Mouse (Mus musculus): Measurements from ENCODE around the gene Gli2.

The Gli2 gene

DNA sequence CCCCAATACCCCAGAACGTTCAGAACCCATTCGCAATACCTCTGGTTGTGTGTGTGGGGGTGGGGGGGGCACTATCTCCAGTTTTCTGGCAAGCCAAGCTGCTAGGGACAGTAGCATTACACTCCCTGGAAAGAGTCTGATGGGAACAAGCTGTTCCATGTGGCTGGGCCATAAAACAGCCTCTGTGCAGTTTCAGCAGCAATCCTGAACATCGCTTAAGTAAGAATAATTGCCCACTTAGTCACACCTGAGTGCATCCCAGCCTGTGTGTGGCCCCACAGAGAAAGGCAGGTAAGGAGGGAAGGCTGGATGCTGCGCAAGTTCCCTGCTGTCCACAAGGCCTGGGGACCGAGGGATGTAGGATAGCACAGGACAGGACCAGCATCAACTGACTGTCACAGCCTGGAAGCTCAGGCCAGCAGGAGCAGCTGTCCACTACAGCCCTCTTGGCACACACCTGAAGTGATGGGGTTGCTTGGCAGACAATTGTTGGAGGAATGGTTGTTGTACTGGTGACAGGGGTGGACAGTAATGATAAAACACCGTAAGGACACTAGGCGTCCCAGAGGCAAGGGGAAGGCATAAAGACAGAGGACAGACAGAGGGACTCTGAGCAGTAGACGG lies 58.8 kb downstream of the Gli2 start:
- no peak for DNase-seq (ENCODE audit: low spot score)

DNA sequence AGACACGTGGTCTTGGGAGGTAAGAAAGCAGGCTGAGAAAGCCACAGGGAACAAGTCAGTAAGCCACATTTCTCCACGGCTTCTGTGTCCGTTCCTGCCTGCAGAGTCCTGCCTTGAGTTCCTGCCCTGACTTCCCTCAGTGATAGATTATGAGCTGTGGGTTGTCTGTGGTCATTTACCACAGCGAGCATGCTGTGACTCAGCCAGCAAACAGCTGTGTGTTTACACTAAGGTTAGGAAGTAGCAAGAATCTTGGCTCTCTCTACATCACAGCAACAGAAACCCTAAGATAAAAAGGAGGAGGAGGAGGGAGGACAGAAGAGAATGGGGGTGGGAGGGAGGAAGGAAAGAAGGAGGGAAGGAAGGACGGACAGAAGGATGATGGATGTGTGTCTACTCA lies 59.6 kb downstream of the Gli2 start:
- DNase-seq (ENCODE audit: low spot score) = no peak

DNA sequence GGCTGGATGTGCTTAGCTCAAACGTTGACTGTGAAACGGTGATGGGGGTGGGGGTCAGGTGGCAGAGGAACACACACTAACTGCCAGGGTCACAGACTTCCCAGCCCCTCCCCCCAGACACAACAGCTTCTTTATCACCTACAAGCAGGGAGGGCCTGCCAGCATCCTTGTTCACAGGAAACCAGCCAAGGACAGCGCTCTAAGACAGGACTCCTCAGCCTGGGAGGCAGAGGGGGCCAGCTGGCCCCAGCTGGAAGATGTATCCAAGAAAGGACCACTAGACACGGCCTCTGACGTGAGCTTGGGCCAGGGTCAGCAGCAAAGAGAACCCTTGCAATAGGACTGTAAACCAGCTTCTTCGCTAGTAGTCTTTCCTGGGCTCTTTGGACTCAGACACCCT lies 65.1 kb downstream of the Gli2 start:
- DNase-seq (ENCODE audit: low spot score) = no peak

DNA sequence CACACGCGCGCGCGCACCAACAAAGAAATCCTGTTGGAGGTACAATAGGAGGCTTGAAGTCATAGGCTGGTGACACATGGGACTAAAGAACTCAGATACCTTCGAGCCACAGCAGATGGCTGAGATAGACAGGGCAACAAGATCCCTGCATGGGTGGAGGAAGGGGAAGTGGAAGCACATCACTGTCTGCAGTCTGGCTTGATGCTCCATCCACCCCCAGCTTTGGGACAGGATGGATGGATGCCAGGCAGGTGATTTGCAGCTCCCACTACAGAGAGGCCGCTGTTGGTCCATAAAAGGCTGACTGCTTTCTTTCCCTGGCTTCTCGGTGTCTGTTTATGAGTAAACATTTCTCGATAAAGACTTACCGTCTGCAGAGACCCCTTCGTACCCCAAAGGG lies 65.9 kb downstream of the Gli2 start:
- DNase-seq (ENCODE audit: low spot score) = no peak

DNA sequence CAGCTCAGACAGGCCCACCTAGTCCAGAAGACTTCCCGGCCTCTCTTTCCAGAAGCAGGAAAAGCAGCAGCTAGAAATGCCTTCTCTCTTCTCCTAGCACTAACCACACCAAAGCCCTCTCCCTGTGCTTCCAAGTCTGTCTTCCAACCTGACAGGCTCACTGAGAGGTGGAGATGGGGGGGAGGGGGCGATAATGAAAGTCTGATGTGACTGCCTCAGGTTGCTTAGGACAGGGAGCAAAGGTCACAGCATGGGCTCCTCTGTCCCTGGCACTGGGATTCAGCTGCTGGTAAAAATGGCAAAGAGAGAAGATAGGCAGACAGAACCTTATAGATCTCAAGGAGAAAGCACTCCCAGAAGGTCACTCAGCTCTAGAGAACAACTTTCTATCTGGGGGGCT lies 70.0 kb downstream of the Gli2 start:
- DNase-seq (ENCODE audit: low spot score) = no peak

DNA sequence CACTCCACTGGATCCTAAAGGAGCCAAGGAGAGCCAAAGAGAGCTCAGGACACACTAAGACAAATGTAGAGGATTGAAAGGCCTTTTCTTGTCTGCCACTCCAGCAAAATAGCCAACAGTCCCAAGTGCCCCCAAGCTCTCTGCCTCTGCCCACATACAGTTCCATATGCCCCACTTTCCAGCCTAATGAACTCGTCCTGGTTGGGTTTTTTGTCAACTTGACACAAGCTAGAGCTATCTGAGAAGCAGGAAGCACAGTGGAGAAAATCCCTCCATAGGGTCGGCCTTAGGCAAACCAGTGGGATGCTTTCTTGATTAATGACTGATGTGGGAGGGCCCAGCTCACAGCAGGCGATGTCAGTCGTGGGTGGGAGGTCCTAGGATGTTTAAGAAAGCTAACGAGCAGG lies 70.6 kb downstream of the Gli2 start:
- DNase-seq (ENCODE audit: low spot score) = no peak

DNA sequence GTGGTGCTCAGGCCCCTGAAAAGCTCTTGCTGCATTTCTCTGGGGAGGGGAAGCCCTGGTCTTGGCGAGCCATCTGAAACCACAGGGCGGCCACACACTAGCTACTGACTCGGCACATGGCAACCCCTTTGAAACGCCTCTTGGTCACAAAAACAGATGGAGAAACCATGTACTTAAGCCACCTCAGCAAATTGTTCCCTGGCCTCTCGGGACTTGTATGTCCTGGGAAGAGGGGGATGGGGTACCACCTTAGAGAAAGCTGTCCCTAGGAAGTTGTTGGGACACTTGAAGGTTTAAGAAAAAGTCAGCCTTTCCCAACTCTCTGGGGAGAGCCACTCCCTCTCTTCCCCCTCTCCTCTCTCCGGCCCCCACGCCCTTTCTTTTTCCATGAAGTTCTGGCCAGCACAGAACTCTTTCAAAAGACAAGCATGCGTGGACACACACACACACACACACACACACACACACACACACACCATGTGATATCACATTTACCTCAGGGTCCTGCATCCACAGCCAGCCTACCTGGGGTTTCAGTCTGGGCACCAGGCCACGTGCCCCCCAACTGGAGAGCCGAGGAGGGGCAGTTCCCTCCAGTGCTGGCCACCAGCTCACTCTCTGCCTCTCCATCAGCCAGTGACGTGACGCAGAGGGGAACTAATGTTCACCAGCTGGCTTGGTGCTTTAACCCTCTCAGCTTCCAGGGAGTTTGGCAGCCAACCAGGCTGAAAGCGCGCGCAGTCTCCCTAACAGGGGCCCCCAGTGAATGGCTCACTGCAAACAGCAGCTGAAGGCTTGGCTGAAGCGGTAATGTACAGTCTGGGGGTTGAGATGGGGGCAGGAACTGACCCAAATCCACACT lies 71.2 kb downstream of the Gli2 start:
- no peak for DNase-seq (ENCODE audit: low spot score)

- DNase-seq (ENCODE audit: low spot score) = no peak
Measured at GRCm38 (mm10) chr1:118980636-118981035, 72.8 kb downstream of the Gli2 start.

GRCm38 (mm10) chr1:118976596-118976995 lies 76.8 kb downstream of the Gli2 start:
- no peak for DNase-seq (ENCODE audit: low spot score)

DNA sequence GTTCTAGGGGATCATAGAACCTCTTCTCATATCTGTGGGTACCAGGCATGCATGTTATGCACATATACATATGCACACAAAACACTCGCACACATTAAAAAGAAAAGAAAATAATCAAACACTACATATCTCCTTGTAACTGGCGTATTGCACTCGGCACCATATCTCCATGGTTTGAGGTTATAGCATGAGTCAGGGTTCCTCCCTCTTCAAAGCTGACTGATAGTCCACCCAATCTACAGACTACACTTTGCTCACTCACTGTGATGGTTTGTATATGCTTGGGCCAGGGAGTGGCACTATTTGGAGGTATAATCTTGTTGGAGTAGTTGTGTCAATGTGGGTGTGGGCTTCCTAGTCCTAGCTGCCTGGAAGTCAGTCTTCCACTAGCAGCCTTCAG lies 78.0 kb downstream of the Gli2 start:
- no peak for DNase-seq (ENCODE audit: low spot score)

DNA sequence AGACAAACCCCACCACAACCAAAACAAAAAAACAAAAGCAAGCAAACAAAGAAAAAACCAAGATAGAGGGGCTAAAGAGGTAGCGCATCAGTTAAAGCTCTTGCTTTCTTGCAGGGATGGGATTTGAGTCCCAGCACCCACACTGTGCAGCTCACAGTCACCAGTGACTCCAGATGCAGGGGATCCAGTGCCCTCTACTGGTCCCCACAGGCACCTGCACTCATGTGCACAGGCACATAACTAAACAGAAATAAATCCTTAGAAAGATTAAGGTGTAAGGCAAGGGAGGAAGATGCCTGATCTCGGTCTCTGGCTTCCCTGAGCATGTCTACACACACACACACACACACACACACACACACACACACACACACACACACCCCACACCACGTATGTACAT lies 83.4 kb downstream of the Gli2 start:
- no peak for DNase-seq (ENCODE audit: low spot score)

DNA sequence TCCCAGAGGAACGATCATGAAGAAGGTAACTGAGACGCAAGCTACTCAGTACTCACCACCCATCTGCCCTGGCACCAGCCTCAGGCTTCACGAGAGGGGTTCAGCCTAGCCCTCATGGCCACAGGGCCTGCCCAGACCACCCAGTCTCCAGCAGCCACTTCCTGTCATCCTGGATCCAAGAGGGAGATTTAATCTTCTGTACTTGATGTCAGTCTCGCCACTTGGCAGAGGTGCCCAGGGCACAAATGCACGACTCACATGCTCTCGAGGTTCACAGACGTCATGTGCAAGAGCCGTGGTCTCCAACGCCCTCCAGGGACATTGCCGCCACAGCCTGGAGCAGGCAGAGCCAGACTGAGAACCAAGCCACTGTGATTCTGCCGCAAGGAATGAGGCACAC lies 84.0 kb downstream of the Gli2 start:
- DNase-seq (ENCODE audit: low spot score) = no peak

DNA sequence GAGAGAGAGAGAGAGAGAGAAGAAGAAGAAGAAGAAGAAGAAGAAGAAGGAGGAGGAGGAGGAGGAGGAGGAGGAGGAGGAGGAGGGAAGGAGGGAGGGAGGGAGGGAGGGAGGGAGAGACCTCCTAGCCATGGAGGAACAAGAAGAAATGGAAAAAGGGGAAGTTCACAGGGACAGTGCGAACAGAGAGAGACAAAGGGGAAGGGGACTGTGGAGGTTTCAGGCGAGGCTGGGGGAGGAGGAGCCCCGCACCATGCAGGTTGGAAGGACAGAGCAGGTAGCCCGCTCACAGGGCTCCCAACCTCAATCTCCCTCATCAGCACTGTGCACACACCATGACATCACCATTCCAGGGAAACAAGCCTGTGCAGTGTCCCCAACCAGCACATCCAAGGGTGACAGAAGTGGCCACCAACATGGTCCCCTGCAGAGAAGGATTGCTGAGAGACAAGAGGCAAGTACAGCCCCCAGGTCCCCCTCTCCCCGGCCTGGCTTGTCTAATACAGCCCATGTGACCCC lies 84.7 kb downstream of the Gli2 start:
- DNase-seq (ENCODE audit: low spot score) = no peak

- no peak for DNase-seq (ENCODE audit: low spot score)
Measured at GRCm38 (mm10) chr1:118967976-118968375, 85.4 kb downstream of the Gli2 start.

DNA sequence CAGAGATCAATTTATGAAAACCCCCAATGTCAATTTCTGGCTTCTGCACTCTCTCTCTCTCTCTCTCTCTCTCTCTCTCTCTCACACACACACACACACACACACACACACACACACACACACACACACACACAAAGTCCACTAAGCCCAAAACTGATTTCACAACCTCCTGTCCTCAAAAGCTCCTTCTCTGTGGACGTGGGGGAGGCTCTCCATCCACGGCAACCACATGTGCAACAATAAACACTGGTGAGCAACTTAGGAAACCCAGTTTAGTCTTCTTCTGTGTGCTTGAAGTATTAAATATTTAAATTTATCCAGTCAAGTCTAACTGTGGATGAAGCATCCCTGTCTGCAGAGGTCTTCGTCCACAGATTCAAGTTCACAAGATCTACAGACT lies 86.1 kb downstream of the Gli2 start:
- no peak for DNase-seq (ENCODE audit: low spot score)

GRCm38 (mm10) chr1:118958644-118959043 lies 94.8 kb downstream of the Gli2 start:
- no peak for DNase-seq (ENCODE audit: low spot score)

DNA sequence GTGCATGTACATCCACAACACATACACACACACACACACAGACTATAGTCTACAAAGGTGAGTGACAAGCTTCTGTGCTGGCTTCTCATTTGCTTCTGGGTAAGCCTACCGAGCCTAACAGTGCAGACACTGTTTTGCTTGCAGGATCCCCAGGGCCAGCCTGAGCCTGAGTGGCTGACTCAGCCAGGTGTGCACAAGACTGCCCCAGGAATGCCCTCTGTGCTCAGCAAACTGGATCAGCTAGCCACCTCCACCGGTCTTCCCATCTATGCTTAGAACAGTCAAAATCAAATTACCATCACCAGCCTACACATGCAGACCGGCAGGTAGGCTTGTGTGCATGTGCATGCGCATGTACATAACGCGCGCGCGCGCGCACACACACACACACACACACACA lies 97.6 kb downstream of the Gli2 start:
- DNase-seq (ENCODE audit: low spot score) = no peak

DNA sequence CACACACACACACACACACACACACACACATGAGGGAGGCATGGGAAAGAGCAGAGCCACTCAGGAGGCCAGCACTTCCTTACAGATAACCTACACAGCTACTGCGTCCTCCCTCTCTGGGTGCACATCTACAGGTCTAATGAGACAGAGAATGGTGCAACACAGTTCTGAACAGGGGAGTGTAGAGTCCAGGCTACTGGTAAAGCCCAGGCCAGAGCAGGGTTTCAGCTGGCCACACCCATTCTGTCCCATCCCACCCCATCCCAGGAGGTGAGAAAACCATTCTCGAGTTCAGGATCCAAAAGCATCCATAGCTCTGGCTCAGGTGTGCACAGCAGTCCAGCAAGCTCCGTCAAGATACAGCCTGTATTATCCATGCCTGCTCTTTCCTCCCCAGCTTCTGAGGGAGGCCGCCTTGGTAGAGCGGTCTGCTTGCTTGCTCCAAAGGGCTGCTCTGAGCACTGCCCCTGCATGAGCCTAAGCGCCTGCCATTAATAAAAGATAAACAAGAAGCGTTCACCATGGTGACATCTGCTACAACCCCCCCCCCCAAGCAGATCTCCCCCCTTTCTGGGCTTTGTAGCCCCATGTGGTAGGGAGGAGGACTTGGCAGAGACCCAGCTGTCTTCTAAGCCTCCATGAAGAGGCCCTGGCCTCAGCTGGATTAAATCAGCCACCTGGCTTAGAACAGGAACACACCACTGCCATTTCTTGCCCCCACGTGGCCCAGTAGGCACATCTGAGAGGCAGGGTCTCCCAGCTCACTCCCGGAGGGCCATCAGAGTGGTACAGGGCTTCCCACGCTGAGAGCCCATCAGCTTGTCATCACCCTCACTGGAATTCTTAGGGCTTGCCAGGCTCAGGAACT lies 98.8 kb downstream of the Gli2 start:
- DNase-seq (ENCODE audit: low spot score) = no peak

GRCm38 (mm10) chr1:118953031-118953430 lies 100.4 kb downstream of the Gli2 start:
- DNase-seq (ENCODE audit: low spot score) = no peak

GRCm38 (mm10) chr1:118952318-118952717 lies 101.1 kb downstream of the Gli2 start:
- DNase-seq (ENCODE audit: low spot score) = no peak

DNA sequence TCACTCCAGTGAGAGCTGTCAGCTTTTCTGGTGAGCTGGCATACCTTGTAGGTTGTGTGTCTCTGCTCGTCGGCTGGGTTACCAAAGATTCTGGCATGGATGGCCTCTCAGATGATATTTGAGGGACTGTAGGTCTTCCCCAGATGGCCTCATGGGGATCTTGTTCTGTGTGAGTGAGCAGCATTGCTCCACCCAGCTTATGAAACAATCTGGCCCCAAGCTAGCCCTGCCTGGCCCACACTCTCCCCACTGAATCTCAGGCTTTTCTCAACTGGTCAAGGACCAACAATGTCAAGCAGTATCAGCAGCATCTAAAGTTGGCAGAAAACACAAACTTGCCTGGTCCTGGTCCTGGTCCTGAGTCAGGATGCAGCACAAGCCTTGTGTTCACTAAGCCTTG lies 105.0 kb downstream of the Gli2 start:
- DNase-seq (ENCODE audit: low spot score) = no peak

- DNase-seq (ENCODE audit: low spot score) = no peak
Measured at GRCm38 (mm10) chr1:118947221-118947620, 106.2 kb downstream of the Gli2 start.

GRCm38 (mm10) chr1:118941336-118941735 lies 112.1 kb downstream of the Gli2 start:
- no peak for DNase-seq (ENCODE audit: low spot score)

Measured in c-Kit-positive CD71-positive TER-119-positive erythroid progenitor cells, embryonic 14.5 days (primary cell).